Mouse (Mus musculus): ENCODE measurements around the gene Plrg1. TPM values are rescaled to one million over a fixed set of nuclear protein-coding genes. Genes with fewer than 3 reads are reported as not detected.

Gene Plrg1
- polyA plus RNA-seq, 1 experiment from 2014 or later = 91.2 TPM

- Histone ChIP-seq H3K27ac (no peak overlapping the region), H3K9me3 (no peaks in the 10 kb centered on the region), H3K4me3 (no peak overlapping the region), H3K9ac (no peak overlapping the region), H3K36me3 (no peaks in the 10 kb centered on the region), H3K4me1 (peaks cover 17% of the 10 kb centered on the region), H3K27me3 (peaks cover 5% of the 10 kb centered on the region; the same call in 1 of the 2 replicates), H3K4me2 (no peak overlapping the region)
- WGBS = 26% methylated on average over 4 of the region's 4 CpGs
- no peak for ATAC-seq (ENCODE audit: insufficient number of reproducible peaks, low FRiP score, low TSS enrichment, low read depth)
These were observed 54.8 kb downstream of the Plrg1 start for GRCm38 (mm10) chr3:83110163-83110562.

- Histone ChIP-seq H3K9me3 (no peaks in the 10 kb centered on the region), H3K4me3 (no peak overlapping the region), H3K27me3 (peaks cover 5% of the 10 kb centered on the region; the same call in 1 of the 2 replicates), H3K4me1 (peaks cover 20% of the 10 kb centered on the region), H3K9ac (no peak overlapping the region), H3K36me3 (no peaks in the 10 kb centered on the region), H3K4me2 (no peak overlapping the region), H3K27ac (no peak overlapping the region)
- WGBS = 52% methylated on average over 7 of the region's 7 CpGs
- no peak for ATAC-seq (ENCODE audit: insufficient number of reproducible peaks, low FRiP score, low TSS enrichment, low read depth)
These were observed 56.4 kb downstream of the Plrg1 start for GRCm38 (mm10) chr3:83111485-83112261.

GRCm38 (mm10) chr3:83112869-83113268 lies 57.5 kb downstream of the Plrg1 start:
- 0 out of 2 replicates have a peak overlapping the region, but pooled peaks have one; percentile 30 for H3K27ac ChIP-seq
- H3K9ac ChIP-seq = no peak overlapping the region
- ATAC-seq (ENCODE audit: insufficient number of reproducible peaks, low FRiP score, low TSS enrichment, low read depth) = no peak
- no peaks in the 10 kb centered on the region for H3K36me3 ChIP-seq
- no peaks in the 10 kb centered on the region for H3K9me3 ChIP-seq
- peaks cover 27% of the 10 kb centered on the region for H3K4me1 ChIP-seq
- H3K27me3 ChIP-seq = peaks cover 5% of the 10 kb centered on the region; the same call in 1 of the 2 replicates
- no peak overlapping the region for H3K4me3 ChIP-seq
- WGBS = 14% methylated on average over 3 of the region's 3 CpGs
- no peak overlapping the region for H3K4me2 ChIP-seq

GRCm38 (mm10) chr3:83114946-83115345 lies 59.6 kb downstream of the Plrg1 start:
- H3K9ac ChIP-seq = no peak overlapping the region
- no peak for ATAC-seq (ENCODE audit: insufficient number of reproducible peaks, low FRiP score, low TSS enrichment, low read depth)
- no peak overlapping the region for H3K4me2 ChIP-seq
- peaks cover 27% of the 10 kb centered on the region for H3K4me1 ChIP-seq
- no peaks in the 10 kb centered on the region for H3K36me3 ChIP-seq
- no peaks in the 10 kb centered on the region for H3K9me3 ChIP-seq
- peaks cover 5% of the 10 kb centered on the region; the same call in 1 of the 2 replicates for H3K27me3 ChIP-seq
- WGBS = 30% methylated on average over 1 of the region's 1 CpGs
- 0 out of 2 replicates have a peak overlapping the region, but pooled peaks have one; percentile 4 for H3K27ac ChIP-seq
- no peak overlapping the region for H3K4me3 ChIP-seq

GRCm38 (mm10) chr3:83117592-83117991 lies 62.3 kb downstream of the Plrg1 start:
- ATAC-seq (ENCODE audit: insufficient number of reproducible peaks, low FRiP score, low TSS enrichment, low read depth) = no peak
- H3K27me3 ChIP-seq = no peaks in the 10 kb centered on the region
- H3K4me3 ChIP-seq = no peak overlapping the region
- peaks cover 22% of the 10 kb centered on the region for H3K4me1 ChIP-seq
- WGBS = 31% methylated on average over 10 of the region's 10 CpGs
- no peaks in the 10 kb centered on the region for H3K36me3 ChIP-seq
- no peak overlapping the region for H3K9ac ChIP-seq
- H3K4me2 ChIP-seq = no peak overlapping the region
- no peak overlapping the region for H3K27ac ChIP-seq
- no peaks in the 10 kb centered on the region for H3K9me3 ChIP-seq

Other genes with a start within 250 kb of the Plrg1 start
- gene Rbm46, start 179.0 kb upstream of the Plrg1 start, polyA plus RNA-seq (2015; fragmentation: Nextera tagmentation; extraction: Ambion mirVana) = 3.3 and 4.6 TPM in 2 replicates
- gene Lrat, start 151.5 kb upstream of the Plrg1 start, polyA plus RNA-seq (2015; fragmentation: Nextera tagmentation; extraction: Ambion mirVana) = 0.35 and 0.48 TPM in 2 replicates
- gene Fgg, start 47.8 kb upstream of the Plrg1 start, polyA plus RNA-seq (2015; fragmentation: Nextera tagmentation; extraction: Ambion mirVana) = 0.56 and 2.3 TPM in 2 replicates
- gene Fga, start 29.4 kb upstream of the Plrg1 start, polyA plus RNA-seq (2015; fragmentation: Nextera tagmentation; extraction: Ambion mirVana) = 0.34 and 2.5 TPM in 2 replicates
- gene Fgb, start 5.7 kb upstream of the Plrg1 start, polyA plus RNA-seq (2015; fragmentation: Nextera tagmentation; extraction: Ambion mirVana) = 0.27 and 1.4 TPM in 2 replicates
- 0.86 and 1.1 TPM in 2 replicates for gene Dchs2, start 72.4 kb downstream of the Plrg1 start, polyA plus RNA-seq (2015; fragmentation: Nextera tagmentation; extraction: Ambion mirVana)

All from limb, embryonic 15.5 days (tissue).